Mouse (Mus musculus) neural tube, embryonic 13.5 days (tissue): ENCODE measurements around the gene Ncbp1. TPM values are rescaled to one million over a fixed set of nuclear protein-coding genes. Genes with fewer than 3 reads are reported as not detected.

Source experiments
- ATAC-seq: fragments of 200-750 bp; cut with Nextera tagmentation; 2 replicates; pipeline ENCODE4 v1.8.0; 2017; ENCODE audit warnings: low read depth, mild to moderate bottlenecking, moderate TSS enrichment, moderate library complexity
- H3K27ac ChIP-seq: fragments of 300-500 bp; sonication (generic); replicated peaks from 2 replicates; pipeline ENCODE4 v1.5.1; 2015; ENCODE audit warnings: moderate library complexity, mild to moderate bottlenecking, inconsistent platforms
- H3K27me3 ChIP-seq: fragments of 300-500 bp; sonication (generic); 2 replicates; pipeline ENCODE4 v1.6.1; 2015; ENCODE audit warnings: mild to moderate bottlenecking, inconsistent platforms
- H3K36me3 ChIP-seq: fragments of 300-500 bp; sonication (generic); 2 replicates; pipeline ENCODE4 v1.6.1; 2015; ENCODE audit warnings: mild to moderate bottlenecking, inconsistent platforms
- H3K4me1 ChIP-seq: fragments of 300-500 bp; sonication (generic); replicated peaks from 2 replicates; pipeline ENCODE4 v1.6.1; 2015; ENCODE audit warnings: inconsistent platforms
- H3K4me2 ChIP-seq: fragments of 300-500 bp; sonication (generic); 2 replicates; pipeline ENCODE4 v1.6.1; 2015; ENCODE audit warnings: inconsistent platforms, mild to moderate bottlenecking, moderate library complexity
- H3K4me3 ChIP-seq: fragments of 300-500 bp; sonication (generic); 2 replicates; pipeline ENCODE4 v1.5.1; 2015; ENCODE audit warnings: mild to moderate bottlenecking, inconsistent platforms
- H3K9ac ChIP-seq: fragments of 300-500 bp; sonication (generic); 2 replicates; pipeline ENCODE4 v1.6.1; 2015; ENCODE audit warnings: moderate library complexity, mild to moderate bottlenecking, inconsistent platforms
- H3K9me3 ChIP-seq: fragments of 300-500 bp; sonication (generic); 2 replicates; pipeline ENCODE4 v1.6.1; 2016; ENCODE audit warnings: inconsistent platforms
- WGBS: fragments of 180-500 bp; shearing (Covaris S2); methylation state at CpG from one replicate; pipeline ENCODE4 v1.1.7; 2015; 5-methylcytosine and 5-hydroxymethylcytosine counted together
- polyA plus RNA-seq: library from polyadenylated mRNA; unstranded; fragments of >200 nt; fragmentation: Nextera tagmentation; extraction: Ambion mirVana; gene quantifications from 2 replicates; pipeline ENCODE4 v1.2.1, GENCODE M21; 2015

Ncbp1 gene
- polyA plus RNA-seq, 1 experiment from 2014 or later = 84.1 TPM

DNA sequence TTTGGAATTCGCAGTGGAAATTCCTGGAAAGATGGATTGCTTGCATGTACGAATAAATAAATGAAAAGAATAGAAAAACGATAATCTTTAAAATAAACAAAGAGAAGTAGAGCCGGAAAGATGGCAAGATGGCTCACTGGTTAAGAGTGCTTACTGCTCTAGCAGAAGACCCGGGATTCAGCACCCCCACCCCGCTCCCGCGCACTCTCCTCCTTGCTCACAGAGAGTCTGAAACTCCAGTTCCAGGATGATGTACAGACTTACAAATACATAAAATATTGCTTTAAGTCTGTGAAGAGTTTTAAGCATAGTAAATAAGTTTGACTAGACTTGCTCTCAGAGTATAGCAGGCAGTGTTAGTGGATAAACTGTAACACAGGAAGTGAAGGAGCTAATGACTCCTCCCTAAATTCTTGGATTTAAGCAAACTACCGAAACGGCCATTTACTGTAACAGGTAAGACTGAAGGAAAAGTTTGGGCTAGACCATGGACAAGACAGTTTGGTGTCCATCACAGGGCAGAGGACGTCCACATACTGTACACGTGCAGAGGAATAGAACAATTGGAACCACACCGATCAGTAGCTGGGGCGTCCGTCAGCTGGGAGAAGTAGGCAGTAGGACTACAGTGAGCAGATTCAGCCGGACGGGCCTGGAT lies 655 bp upstream of the Ncbp1 start:
- WGBS = 10% methylated on average over 17 of the region's 17 CpGs
- Histone ChIP-seq H3K27ac (peak overlapping the region; percentile 99), H3K36me3 (peaks cover 27% of the 10 kb centered on the region), H3K4me1 (peaks cover 39% of the 10 kb centered on the region), H3K27me3 (no peaks in the 10 kb centered on the region), H3K4me3 (peak overlapping the region; percentile 91), H3K4me2 (peak overlapping the region; percentile 93), H3K9ac (peak overlapping the region; percentile 98), H3K9me3 (no peaks in the 10 kb centered on the region)
- ATAC-seq = peak; percentile 87

DNA sequence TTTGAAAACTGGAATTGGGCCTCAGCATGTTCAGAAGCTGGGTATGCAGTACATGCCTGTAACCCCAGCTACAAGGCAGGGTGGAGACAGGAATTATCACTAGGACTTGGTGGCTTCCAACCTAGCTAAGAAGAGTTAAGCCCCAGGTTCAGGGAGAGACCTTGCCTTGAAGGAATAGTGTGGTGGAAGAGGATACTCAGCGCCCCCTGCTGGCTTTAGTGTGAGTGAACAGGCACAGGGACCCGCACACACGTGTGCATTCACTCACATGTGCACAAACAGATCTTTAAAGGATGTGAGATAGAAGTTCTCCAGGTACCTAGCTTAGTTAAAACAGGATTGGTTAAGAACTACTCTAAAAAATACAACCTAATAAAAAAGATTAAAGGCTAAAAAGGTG lies 5.9 kb downstream of the Ncbp1 start:
- H3K4me2 ChIP-seq = no peak overlapping the region
- H3K4me1 ChIP-seq = peaks cover 18% of the 10 kb centered on the region
- 67% methylated on average over 3 of the region's 3 CpGs for WGBS
- no peak overlapping the region for H3K4me3 ChIP-seq
- H3K36me3 ChIP-seq = peaks cover 32% of the 10 kb centered on the region
- no peak overlapping the region for H3K9ac ChIP-seq
- H3K27ac ChIP-seq = no peak overlapping the region
- H3K27me3 ChIP-seq = no peaks in the 10 kb centered on the region
- ATAC-seq = no peak
- H3K9me3 ChIP-seq = no peaks in the 10 kb centered on the region

DNA sequence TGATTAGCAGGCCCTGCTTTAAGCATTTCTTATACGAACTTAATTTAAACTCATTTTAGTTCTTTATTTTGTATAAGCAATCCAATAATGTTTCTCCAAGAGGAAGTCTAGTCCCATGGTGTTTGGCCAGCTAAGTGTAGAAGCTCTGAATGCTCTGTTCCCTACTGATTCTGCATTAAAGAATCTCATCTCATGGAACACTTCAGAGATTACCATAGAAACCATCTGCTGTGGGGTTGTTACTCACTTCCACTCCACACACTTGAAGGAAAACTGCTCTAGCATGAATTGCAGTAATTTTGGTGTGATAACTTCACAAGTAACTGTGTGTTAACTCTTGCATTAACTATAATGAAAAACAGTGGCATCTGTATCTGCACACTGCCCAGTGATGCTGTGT lies 8.5 kb downstream of the Ncbp1 start:
- H3K4me2 ChIP-seq = no peak overlapping the region
- ATAC-seq = no peak
- WGBS = 97% methylated on average over 1 of the region's 1 CpGs
- H3K4me3 ChIP-seq = no peak overlapping the region
- H3K27ac ChIP-seq = no peak overlapping the region
- no peaks in the 10 kb centered on the region for H3K9me3 ChIP-seq
- H3K4me1 ChIP-seq = no peaks in the 10 kb centered on the region
- no peaks in the 10 kb centered on the region for H3K27me3 ChIP-seq
- H3K9ac ChIP-seq = no peak overlapping the region
- H3K36me3 ChIP-seq = peaks cover 57% of the 10 kb centered on the region

DNA sequence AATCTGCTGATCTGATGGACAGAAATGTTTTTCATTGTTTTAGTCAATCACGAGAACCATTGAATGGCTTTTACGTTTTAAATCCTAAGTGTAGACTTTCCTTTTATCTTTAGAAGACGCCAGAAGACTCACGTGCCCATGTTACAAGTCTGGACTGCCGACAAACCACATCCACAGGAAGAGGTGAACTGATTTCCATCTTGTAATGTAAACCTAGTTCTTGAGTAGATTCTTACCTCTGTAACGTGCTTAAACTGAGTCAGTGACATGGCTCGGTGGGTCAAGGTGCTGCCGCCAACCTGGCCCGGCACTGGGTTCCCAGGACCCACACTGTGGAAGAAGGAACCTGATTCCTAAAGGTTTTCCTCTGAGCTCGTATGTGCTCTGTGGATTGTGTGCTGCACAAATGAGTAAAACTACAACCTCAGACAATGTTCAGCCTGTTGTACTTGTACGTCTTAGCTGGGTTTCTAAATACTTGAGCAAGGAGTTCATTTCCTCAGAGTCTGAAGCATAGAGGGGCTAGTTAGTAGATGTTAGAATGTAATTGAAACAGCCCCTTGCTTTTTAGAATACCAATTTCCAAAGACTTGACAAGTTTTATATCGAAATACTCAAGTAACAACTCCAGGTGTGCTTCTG lies 13.6 kb downstream of the Ncbp1 start:
- no peak overlapping the region for H3K9ac ChIP-seq
- H3K36me3 ChIP-seq = peaks cover 92% of the 10 kb centered on the region
- ATAC-seq = no peak
- H3K9me3 ChIP-seq = no peaks in the 10 kb centered on the region
- no peaks in the 10 kb centered on the region for H3K27me3 ChIP-seq
- no peak overlapping the region for H3K4me3 ChIP-seq
- no peak overlapping the region for H3K27ac ChIP-seq
- 95% methylated on average over 12 of the region's 12 CpGs for WGBS
- H3K4me1 ChIP-seq = no peaks in the 10 kb centered on the region
- H3K4me2 ChIP-seq = no peak overlapping the region

DNA sequence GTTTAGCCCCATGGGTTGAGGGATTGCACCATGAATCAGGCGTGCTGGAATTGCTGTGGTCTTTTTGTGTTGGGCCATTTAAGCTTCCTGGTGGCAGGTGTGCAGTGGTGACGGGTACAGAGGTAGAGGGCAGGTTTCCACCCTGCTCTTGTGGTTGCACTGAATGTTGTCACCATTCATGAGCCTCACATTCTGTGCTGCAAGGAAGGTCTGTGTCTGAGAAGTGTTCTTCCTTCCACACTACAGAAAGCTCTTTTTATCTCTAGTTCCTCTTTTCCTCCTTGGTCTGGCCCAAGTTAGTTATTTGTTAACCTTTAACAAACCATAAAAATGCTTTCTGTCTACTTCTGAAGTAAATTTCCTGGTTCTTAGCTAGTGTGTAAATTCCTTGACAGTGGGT lies 25.6 kb downstream of the Ncbp1 start:
- no peaks in the 10 kb centered on the region for H3K4me1 ChIP-seq
- no peak overlapping the region for H3K4me2 ChIP-seq
- no peak overlapping the region for H3K9ac ChIP-seq
- H3K27ac ChIP-seq = no peak overlapping the region
- no peaks in the 10 kb centered on the region for H3K27me3 ChIP-seq
- 85% methylated on average over 2 of the region's 2 CpGs for WGBS
- H3K36me3 ChIP-seq = peaks cover 96% of the 10 kb centered on the region
- ATAC-seq = no peak
- no peaks in the 10 kb centered on the region for H3K9me3 ChIP-seq
- H3K4me3 ChIP-seq = no peak overlapping the region

DNA sequence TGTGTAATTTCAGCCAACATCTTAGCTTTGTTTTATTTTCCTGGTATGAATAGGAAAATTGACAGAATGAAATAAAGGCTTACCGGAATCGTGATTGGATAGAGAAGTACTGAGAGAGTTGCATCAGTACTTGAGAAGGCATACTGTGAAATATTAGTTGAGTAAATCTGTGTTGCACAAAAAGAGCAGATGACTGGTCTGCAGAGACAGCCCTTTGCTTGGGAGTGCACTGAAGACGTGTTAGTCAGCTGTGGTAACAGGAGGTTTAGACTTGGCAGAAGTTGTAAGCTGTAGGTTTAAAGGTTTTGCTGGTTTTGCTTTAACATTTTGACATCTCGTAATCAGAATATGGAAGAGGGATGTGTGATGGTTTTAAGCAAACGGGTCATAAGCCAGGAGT lies 27.4 kb downstream of the Ncbp1 start:
- ATAC-seq = no peak
- Histone ChIP-seq H3K9me3 (no peaks in the 10 kb centered on the region), H3K9ac (no peak overlapping the region), H3K4me1 (no peaks in the 10 kb centered on the region), H3K4me3 (no peak overlapping the region), H3K36me3 (peaks cover 98% of the 10 kb centered on the region), H3K4me2 (no peak overlapping the region), H3K27ac (no peak overlapping the region), H3K27me3 (no peaks in the 10 kb centered on the region)
- WGBS = 94% methylated on average over 5 of the region's 5 CpGs

DNA sequence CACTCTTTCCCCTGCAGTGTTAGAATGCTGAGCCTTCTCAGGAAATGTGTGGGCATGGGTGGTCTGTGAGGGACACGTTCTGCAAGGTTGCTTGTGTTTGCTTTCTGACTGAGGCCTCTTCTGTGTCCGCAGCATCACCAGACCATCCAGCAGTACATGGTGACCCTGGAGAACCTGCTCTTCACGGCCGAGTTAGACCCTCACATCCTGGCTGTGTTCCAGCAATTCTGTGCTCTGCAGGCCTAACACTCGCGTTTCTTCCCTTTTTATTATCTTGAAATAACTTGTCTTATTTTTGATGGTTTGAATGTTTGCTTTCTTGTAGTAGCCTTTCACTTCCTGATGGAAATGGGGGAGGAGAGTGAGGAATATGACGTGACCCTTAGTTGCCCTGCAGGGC lies 33.3 kb downstream of the Ncbp1 start:
- no peak for ATAC-seq
- WGBS = 87% methylated on average over 7 of the region's 7 CpGs
- peaks cover 98% of the 10 kb centered on the region for H3K36me3 ChIP-seq
- no peaks in the 10 kb centered on the region for H3K9me3 ChIP-seq
- H3K4me1 ChIP-seq = no peaks in the 10 kb centered on the region
- no peak overlapping the region for H3K4me3 ChIP-seq
- no peak overlapping the region for H3K4me2 ChIP-seq
- no peaks in the 10 kb centered on the region for H3K27me3 ChIP-seq
- H3K27ac ChIP-seq = no peak overlapping the region
- no peak overlapping the region for H3K9ac ChIP-seq

DNA sequence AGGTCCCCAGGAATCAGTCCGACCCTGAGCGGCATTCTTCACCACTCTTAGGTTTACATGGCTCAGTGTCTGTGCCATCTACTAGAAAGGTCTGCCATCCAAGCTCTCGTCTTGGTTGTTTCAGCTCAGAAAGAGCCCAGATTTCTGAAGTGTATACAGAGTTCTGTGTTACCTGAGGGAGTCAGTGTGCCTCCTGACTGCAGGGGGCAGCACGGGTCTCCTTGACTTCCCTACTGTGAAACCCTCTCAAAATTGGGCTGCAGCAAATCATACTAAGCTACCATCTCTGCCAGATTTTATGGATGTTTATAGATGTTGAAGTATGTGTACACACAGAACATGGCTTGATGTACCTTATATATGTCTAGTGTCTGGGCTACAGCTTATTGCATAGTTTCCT lies 37.9 kb downstream of the Ncbp1 start:
- Histone ChIP-seq H3K27ac (no peak overlapping the region), H3K27me3 (no peaks in the 10 kb centered on the region)
- 83% methylated on average over 4 of the region's 4 CpGs for WGBS

DNA sequence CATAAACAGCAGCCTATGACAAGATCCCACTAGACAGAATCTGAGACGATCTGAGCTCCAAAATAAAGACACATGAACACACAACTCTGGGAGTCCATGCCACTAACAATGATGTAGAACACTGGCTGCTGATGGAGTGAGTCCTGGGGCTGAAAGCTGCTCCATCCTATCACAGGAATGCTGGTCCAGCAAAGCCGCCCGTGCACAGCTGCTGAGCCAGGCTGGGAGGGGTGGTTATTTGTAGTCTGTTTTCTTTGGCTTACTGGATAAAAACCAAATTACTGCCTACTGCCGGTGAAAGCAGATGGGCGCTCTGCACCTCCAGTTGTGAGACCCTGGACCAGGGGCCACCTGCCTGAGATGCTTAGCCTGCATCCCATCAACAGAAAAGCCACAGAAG lies 38.6 kb downstream of the Ncbp1 start:
- 77% methylated on average over 5 of the region's 5 CpGs for WGBS
- no peak for ATAC-seq
- Histone ChIP-seq H3K4me2 (no peak overlapping the region), H3K9me3 (no peaks in the 10 kb centered on the region), H3K4me1 (no peaks in the 10 kb centered on the region), H3K36me3 (peaks cover 95% of the 10 kb centered on the region), H3K27ac (no peak overlapping the region), H3K9ac (no peak overlapping the region), H3K27me3 (no peaks in the 10 kb centered on the region), H3K4me3 (no peak overlapping the region)

More for the DNA sequence above, 37.9 kb downstream of the Ncbp1 start:
- H3K4me3 ChIP-seq = no peak overlapping the region
- H3K9ac ChIP-seq = no peak overlapping the region
- ATAC-seq = no peak
- no peaks in the 10 kb centered on the region for H3K4me1 ChIP-seq
- H3K4me2 ChIP-seq = no peak overlapping the region
- no peaks in the 10 kb centered on the region for H3K9me3 ChIP-seq
- H3K36me3 ChIP-seq = peaks cover 95% of the 10 kb centered on the region

DNA sequence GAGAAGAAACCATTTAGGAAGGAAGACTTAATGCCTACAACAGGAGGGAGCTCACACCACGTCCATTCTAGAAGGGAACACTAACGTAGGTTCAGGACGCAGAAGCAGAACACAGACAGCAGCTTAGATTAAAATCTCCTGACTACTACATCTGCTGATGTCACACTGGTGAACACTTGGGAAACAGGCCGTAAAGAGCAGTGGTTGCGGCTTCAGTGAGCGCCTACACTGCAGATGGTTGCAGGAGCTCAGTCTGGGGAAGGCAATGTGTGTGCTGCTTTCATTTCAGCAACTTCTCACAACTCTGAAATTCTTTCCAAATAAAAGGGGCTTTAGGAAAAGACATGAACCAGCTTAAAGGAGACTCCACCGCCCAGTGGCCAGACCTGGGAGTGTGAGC lies 39.1 kb downstream of the Ncbp1 start:
- 90% methylated on average over 7 of the region's 7 CpGs for WGBS
- no peak for ATAC-seq

DNA sequence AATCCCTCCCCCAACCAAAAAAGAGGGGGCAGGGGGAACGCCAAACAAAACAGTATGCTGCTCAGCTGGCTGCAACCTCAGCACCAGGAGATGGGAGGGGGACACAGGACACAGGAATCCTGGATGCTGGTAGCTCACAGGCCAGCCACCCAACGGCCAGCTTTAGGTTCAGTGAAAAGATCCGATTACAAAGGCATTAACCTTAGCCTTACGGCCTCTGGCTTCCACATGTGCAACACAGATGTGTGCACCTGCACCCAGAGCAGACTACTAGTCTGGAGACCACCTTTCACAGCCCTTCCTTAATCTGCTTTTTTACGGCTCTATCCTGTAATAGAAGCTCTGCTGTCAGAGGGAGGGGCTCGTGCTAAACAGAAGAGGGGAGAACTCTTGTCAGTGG lies 42.8 kb downstream of the Ncbp1 start:
- Histone ChIP-seq H3K36me3 (peaks cover 96% of the 10 kb centered on the region), H3K4me2 (no peak overlapping the region), H3K27ac (no peak overlapping the region), H3K27me3 (no peaks in the 10 kb centered on the region), H3K9me3 (no peaks in the 10 kb centered on the region), H3K4me1 (no peaks in the 10 kb centered on the region), H3K9ac (no peak overlapping the region), H3K4me3 (no peak overlapping the region)
- no peak for ATAC-seq
- WGBS = 57% methylated on average over 6 of the region's 6 CpGs

More for the DNA sequence above, 39.1 kb downstream of the Ncbp1 start:
- Histone ChIP-seq H3K9me3 (no peaks in the 10 kb centered on the region), H3K4me1 (no peaks in the 10 kb centered on the region), H3K4me2 (no peak overlapping the region), H3K36me3 (peaks cover 95% of the 10 kb centered on the region), H3K27me3 (no peaks in the 10 kb centered on the region), H3K4me3 (no peak overlapping the region), H3K27ac (no peak overlapping the region), H3K9ac (no peak overlapping the region)

DNA sequence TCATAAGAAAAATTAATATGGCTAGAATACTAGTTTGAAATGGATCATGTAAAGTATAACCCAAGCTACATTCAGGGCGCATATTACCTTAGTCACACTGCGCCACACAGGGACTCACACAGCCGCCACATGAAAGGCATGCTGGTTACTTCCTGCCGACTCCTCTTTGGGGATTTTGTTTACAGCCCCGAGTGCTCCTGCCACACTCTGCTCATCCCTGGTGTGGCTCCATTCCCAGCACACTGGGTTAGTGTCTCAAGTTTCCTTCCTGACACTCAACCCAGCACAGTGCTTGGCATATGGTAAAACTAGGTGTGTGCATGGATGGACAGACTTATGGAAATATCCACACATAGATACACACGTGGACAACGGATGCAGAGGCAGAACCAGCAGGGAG lies 43.8 kb downstream of the Ncbp1 start:
- Histone ChIP-seq H3K4me2 (no peak overlapping the region), H3K9ac (no peak overlapping the region), H3K4me1 (no peaks in the 10 kb centered on the region), H3K27ac (no peak overlapping the region), H3K4me3 (no peak overlapping the region), H3K27me3 (no peaks in the 10 kb centered on the region), H3K36me3 (peaks cover 90% of the 10 kb centered on the region), H3K9me3 (no peaks in the 10 kb centered on the region)
- ATAC-seq = no peak
- WGBS = 93% methylated on average over 7 of the region's 7 CpGs

DNA sequence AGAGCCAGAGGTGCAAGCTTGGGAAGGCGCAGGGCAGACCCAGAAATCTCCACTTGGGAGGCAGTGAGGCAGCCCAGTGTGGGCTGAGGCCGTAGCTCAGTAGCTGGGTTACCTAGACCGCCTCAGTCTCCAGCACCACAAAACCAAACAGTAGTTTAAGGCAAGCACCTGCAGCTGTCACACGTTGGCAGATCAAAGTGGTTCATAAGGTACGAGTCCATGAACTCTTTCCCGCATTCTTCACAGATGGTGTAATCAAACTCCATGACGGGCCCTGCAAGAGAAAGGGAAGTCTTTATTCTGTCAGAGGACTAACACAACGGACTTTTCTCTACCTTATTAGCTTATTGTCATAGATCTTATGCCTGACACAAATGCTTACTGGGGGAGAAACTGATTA lies 47.0 kb downstream of the Ncbp1 start:
- no peak overlapping the region for H3K27ac ChIP-seq
- WGBS = 83% methylated on average over 8 of the region's 8 CpGs
- H3K4me3 ChIP-seq = no peak overlapping the region
- H3K4me2 ChIP-seq = no peak overlapping the region
- no peaks in the 10 kb centered on the region for H3K4me1 ChIP-seq
- ATAC-seq = no peak
- H3K27me3 ChIP-seq = no peaks in the 10 kb centered on the region
- peaks cover 88% of the 10 kb centered on the region for H3K36me3 ChIP-seq
- no peaks in the 10 kb centered on the region for H3K9me3 ChIP-seq
- no peak overlapping the region for H3K9ac ChIP-seq
